Mouse (Mus musculus) hindbrain, embryonic 11.5 days (tissue): Measurements from ENCODE around the gene Psmb2. TPM values are rescaled to one million over a fixed set of nuclear protein-coding genes. Genes with fewer than 3 reads are reported as not detected.

Experiments
- ATAC-seq: fragments of 200-750 bp; cut with Nextera tagmentation; 2 replicates; pipeline ENCODE4 v1.8.0; 2017; ENCODE audit warnings: mild to moderate bottlenecking, moderate TSS enrichment, moderate library complexity; ENCODE audit not compliant: low FRiP score
- DNase-seq: peaks from one replicate; pipeline ENCODE4 v3.0.0-alpha.2; 2015; ENCODE audit warnings: low spot score
- H3K27ac ChIP-seq: fragments of 300-500 bp; sonication (generic); 2 replicates; pipeline ENCODE4 v1.5.1; 2014; ENCODE audit warnings: mild to moderate bottlenecking, low read depth, low read length
- H3K27me3 ChIP-seq: fragments of 300-500 bp; sonication (generic); 2 replicates; pipeline ENCODE4 v1.6.1; 2014; ENCODE audit warnings: mild to moderate bottlenecking, low read length, moderate library complexity, mixed read lengths; ENCODE audit not compliant: control insufficient read depth, insufficient read depth
- H3K36me3 ChIP-seq: fragments of 300-500 bp; sonication (generic); 2 replicates; pipeline ENCODE4 v1.6.1; 2014; ENCODE audit warnings: mild to moderate bottlenecking, low read length, moderate library complexity, mixed read lengths; ENCODE audit not compliant: control insufficient read depth, insufficient read depth
- H3K4me1 ChIP-seq: fragments of 300-500 bp; sonication (generic); replicated peaks from 2 replicates; pipeline ENCODE4 v1.6.1; 2014; ENCODE audit warnings: low read length, mixed read lengths; ENCODE audit not compliant: control insufficient read depth, insufficient read depth
- H3K4me2 ChIP-seq: fragments of 300-500 bp; sonication (generic); replicated peaks from 2 replicates; pipeline ENCODE4 v1.6.1; 2014; ENCODE audit warnings: mild to moderate bottlenecking, low read depth, low read length
- H3K4me3 ChIP-seq: fragments of 300-500 bp; sonication (generic); 2 replicates; pipeline ENCODE4 v1.5.1; 2014; ENCODE audit warnings: low read depth, low read length
- H3K9ac ChIP-seq: fragments of 300-500 bp; sonication (generic); 2 replicates; pipeline ENCODE4 v1.6.1; 2014; ENCODE audit warnings: low read depth, low read length
- H3K9me3 ChIP-seq: fragments of 300-500 bp; sonication (generic); 2 replicates; pipeline ENCODE4 v1.6.1; 2016; ENCODE audit warnings: low read length; ENCODE audit not compliant: control insufficient read depth
- WGBS: fragments of 180-500 bp; shearing (Covaris S2); extraction: QIAGEN DNeasy Blood & Tissue Kit; methylation state at CpG from one replicate; pipeline ENCODE4 v1.1.7; 2014; 5-methylcytosine and 5-hydroxymethylcytosine counted together
- polyA plus RNA-seq: library from polyadenylated mRNA; unstranded; fragments of >200 nt; fragmentation: Nextera tagmentation; extraction: Ambion mirVana; gene quantifications from 2 replicates; pipeline ENCODE4 v1.2.1, GENCODE M21; 2014

The Psmb2 gene
- polyA plus RNA-seq, 1 experiment from 2014 or later: 517 TPM

GRCm38 (mm10) chr4:126734700-126735381 lies 57.4 kb downstream of the Psmb2 start:
- H3K9me3 ChIP-seq: no peaks in the 10 kb centered on the region
- 3% methylated on average over 43 of the region's 51 CpGs for WGBS
- peak overlapping the region; percentile 28 for H3K4me2 ChIP-seq
- H3K27ac ChIP-seq: no peak overlapping the region
- peaks cover 88% of the 10 kb centered on the region for H3K27me3 ChIP-seq
- peak overlapping the region; percentile 22 for H3K4me3 ChIP-seq
- no peaks in the 10 kb centered on the region for H3K36me3 ChIP-seq
- ATAC-seq (no peak), DNase-seq (peak; percentile 61)
- peaks cover 9% of the 10 kb centered on the region for H3K4me1 ChIP-seq
- H3K9ac ChIP-seq: 0 out of 2 replicates have a peak overlapping the region, but pooled peaks have one; percentile 11

GRCm38 (mm10) chr4:126735382-126736000 lies 58.1 kb downstream of the Psmb2 start:
- Histone ChIP-seq H3K4me1 (peaks cover 9% of the 10 kb centered on the region), H3K4me3 (peak overlapping the region; percentile 22), H3K36me3 (no peaks in the 10 kb centered on the region), H3K4me2 (peak overlapping the region; percentile 28), H3K9me3 (no peaks in the 10 kb centered on the region), H3K27me3 (peaks cover 81% of the 10 kb centered on the region), H3K9ac (0 out of 2 replicates have a peak overlapping the region, but pooled peaks have one; percentile 11), H3K27ac (no peak overlapping the region)
- ATAC-seq (0 out of 2 replicates have a peak, but pooled peaks have one; percentile 6), DNase-seq (peak; percentile 55)
- WGBS: under 1% methylated on average over 55 of the region's 62 CpGs

GRCm38 (mm10) chr4:126736001-126736414 lies 58.6 kb downstream of the Psmb2 start, which contains the start of gene Tfap2e:
TSS of gene Tfap2e (minus strand) at chr4:126736240.
- peaks cover 77% of the 10 kb centered on the region for H3K27me3 ChIP-seq
- peak within 1 kb of the TSS; percentile 28 for H3K4me2 ChIP-seq
- under 1% methylated on average over 32 of the region's 32 CpGs for WGBS
- peak; percentile 77 for DNase-seq
- H3K4me1 ChIP-seq: peaks cover 9% of the 10 kb centered on the region
- no peak within 1 kb of the TSS for H3K27ac ChIP-seq
- no peaks in the 10 kb centered on the region for H3K36me3 ChIP-seq
- peak; percentile 27; the same call in 1 of the 2 replicates for ATAC-seq
- H3K4me3 ChIP-seq: peak within 1 kb of the TSS; percentile 22
- no peaks in the 10 kb centered on the region for H3K9me3 ChIP-seq
- 0 out of 2 replicates have a peak within 1 kb of the TSS, but pooled peaks have one; percentile 11 for H3K9ac ChIP-seq

- Histone ChIP-seq H3K36me3 (peaks cover 5% of the 10 kb centered on the region; the same call in 1 of the 2 replicates), H3K27ac (no peak overlapping the region), H3K4me3 (no peak overlapping the region), H3K9ac (no peak overlapping the region), H3K27me3 (peaks cover 40% of the 10 kb centered on the region), H3K9me3 (no peaks in the 10 kb centered on the region), H3K4me1 (peaks cover 5% of the 10 kb centered on the region), H3K4me2 (no peak overlapping the region)
- DNase-seq (peak; percentile 51), ATAC-seq (no peak)
- WGBS: 15% methylated on average over 10 of the region's 10 CpGs
Observed at GRCm38 (mm10) chr4:126739966-126740676, 62.7 kb downstream of the Psmb2 start.

- DNase-seq (peak; percentile 90), ATAC-seq (peak; percentile 49; the same call in 1 of the 2 replicates)
- Histone ChIP-seq H3K4me3 (no peak overlapping the region), H3K27me3 (peaks cover 27% of the 10 kb centered on the region), H3K9ac (no peak overlapping the region), H3K36me3 (peaks cover 5% of the 10 kb centered on the region; the same call in 1 of the 2 replicates), H3K9me3 (no peaks in the 10 kb centered on the region), H3K4me2 (no peak overlapping the region), H3K27ac (no peak overlapping the region), H3K4me1 (no peaks in the 10 kb centered on the region)
- 6% methylated on average over 12 of the region's 12 CpGs for WGBS
Observed at GRCm38 (mm10) chr4:126741448-126741847, 64.0 kb downstream of the Psmb2 start.

GRCm38 (mm10) chr4:126742976-126743375 lies 65.5 kb downstream of the Psmb2 start:
- H3K27me3 ChIP-seq: peaks cover 12% of the 10 kb centered on the region
- ATAC-seq: no peak
- H3K27ac ChIP-seq: no peak overlapping the region
- WGBS: 38% methylated on average over 2 of the region's 2 CpGs
- no peak for DNase-seq
- no peak overlapping the region for H3K9ac ChIP-seq
- H3K4me2 ChIP-seq: no peak overlapping the region
- no peak overlapping the region for H3K4me3 ChIP-seq
- peaks cover 8% of the 10 kb centered on the region; the same call in 1 of the 2 replicates for H3K36me3 ChIP-seq
- H3K4me1 ChIP-seq: no peaks in the 10 kb centered on the region
- H3K9me3 ChIP-seq: no peaks in the 10 kb centered on the region

- H3K9me3 ChIP-seq: no peaks in the 10 kb centered on the region
- no peak overlapping the region for H3K9ac ChIP-seq
- no peak for DNase-seq
- H3K4me2 ChIP-seq: no peak overlapping the region
- H3K4me3 ChIP-seq: no peak overlapping the region
- peaks cover 5% of the 10 kb centered on the region; the same call in 1 of the 2 replicates for H3K27me3 ChIP-seq
- ATAC-seq: no peak
- peaks cover 8% of the 10 kb centered on the region; the same call in 1 of the 2 replicates for H3K36me3 ChIP-seq
- no peak overlapping the region for H3K27ac ChIP-seq
- no peaks in the 10 kb centered on the region for H3K4me1 ChIP-seq
- WGBS: 7% methylated on average over 11 of the region's 11 CpGs
Observed at GRCm38 (mm10) chr4:126743713-126744112, 66.3 kb downstream of the Psmb2 start.

GRCm38 (mm10) chr4:126744831-126745230 lies 67.4 kb downstream of the Psmb2 start:
- no peak overlapping the region for H3K27ac ChIP-seq
- ATAC-seq (no peak), DNase-seq (no peak)
- no peaks in the 10 kb centered on the region for H3K9me3 ChIP-seq
- no peak overlapping the region for H3K4me2 ChIP-seq
- peaks cover 8% of the 10 kb centered on the region; the same call in 1 of the 2 replicates for H3K36me3 ChIP-seq
- no peak overlapping the region for H3K4me3 ChIP-seq
- no peaks in the 10 kb centered on the region for H3K4me1 ChIP-seq
- 87% methylated on average over 14 of the region's 14 CpGs for WGBS
- H3K9ac ChIP-seq: no peak overlapping the region
- 0 out of 2 replicates have a peak, but pooled peaks cover 3% of the 10 kb centered on the region for H3K27me3 ChIP-seq
